26 mouse cellular contexts compared by ENCODE assay signal in the genomic region with DNA sequence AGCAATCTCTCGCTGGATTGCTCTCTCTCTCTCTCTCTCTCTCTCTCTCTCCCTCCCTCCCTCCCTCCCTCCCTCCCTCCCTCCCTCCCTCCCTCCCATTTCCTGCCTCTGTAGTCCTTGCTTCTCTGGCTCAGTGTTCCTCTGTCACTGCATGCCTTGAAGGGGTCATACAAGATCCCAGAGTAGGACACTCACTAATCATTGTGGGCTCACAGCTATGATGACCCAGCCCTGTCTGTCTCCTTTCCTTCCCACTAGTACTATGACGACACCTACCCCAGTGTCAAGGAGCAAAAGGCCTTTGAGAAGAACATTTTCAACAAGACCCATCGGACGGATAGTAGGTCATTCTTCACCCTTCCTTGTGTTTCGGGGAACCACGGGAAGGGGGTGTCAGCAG. TPM values are rescaled to one million over a fixed set of nuclear protein-coding genes. Genes with fewer than 3 reads are reported as not detected.
DNase-seq lines count a peak whose midpoint lies in the region; ATAC-seq and TF ChIP-seq lines count a peak whose summit lies in the region.
"Had no signal": no experiment of that assay in that cellular context is flagged by ENCODE, and none has a peak within 500 bp of the region (broad histone marks: within the 10 kb centered on the region; RNA-seq: fewer than 3 reads in every experiment).

No protein-coding gene starts in this region.

- H3K9me3 ChIP-seq in hindbrain, embryonic 14.5 days (ENCODE audit: control insufficient read depth, low read length), result no peaks in the 10 kb centered on the region
- no peaks in the 10 kb centered on the region for H3K9me3 ChIP-seq in hindbrain, embryonic 10.5 days
- no peaks in the 10 kb centered on the region; the same call in 1 of the 2 replicates for H3K9me3 ChIP-seq in midbrain, embryonic 10.5 days (replicated peaks)
- H3K9me3 ChIP-seq in midbrain, embryonic 14.5 days (ENCODE audit: control insufficient read depth, low read length), result no peaks in the 10 kb centered on the region
- no peaks in the 10 kb centered on the region for H3K9me3 ChIP-seq in hindbrain, postnatal 0 days (ENCODE audit: low read length)
- no peaks in the 10 kb centered on the region for H3K9me3 ChIP-seq in neural tube, embryonic 13.5 days
- no peaks in the 10 kb centered on the region for H3K9me3 ChIP-seq in forebrain, embryonic 11.5 days (ENCODE audit: control insufficient read depth, low read length)
- H3K9me3 ChIP-seq: forebrain, embryonic 13.5 days; heart, embryonic 15.5 days; liver, embryonic 12.5 days had no signal

- H3K4me1 ChIP-seq in hindbrain, embryonic 14.5 days (replicated peaks; ENCODE audit: control insufficient read depth, insufficient read depth, low read length), result peaks cover 20% of the 10 kb centered on the region
- H3K4me1 ChIP-seq in hindbrain, embryonic 10.5 days (replicated peaks), result peaks cover 18% of the 10 kb centered on the region
- H3K4me1 ChIP-seq in midbrain, embryonic 10.5 days, result peaks cover 20% of the 10 kb centered on the region
- H3K4me1 ChIP-seq in midbrain, embryonic 14.5 days (ENCODE audit: control insufficient read depth, insufficient read depth, low read length), result peaks cover 12% of the 10 kb centered on the region
- 0 out of 2 replicates have a peak, but pooled peaks cover 3% of the 10 kb centered on the region for H3K4me1 ChIP-seq in hindbrain, postnatal 0 days (ENCODE audit: insufficient read depth, low read length)
- H3K4me1 ChIP-seq in neural tube, embryonic 13.5 days (replicated peaks), result peaks cover 55% of the 10 kb centered on the region
- H3K4me1 ChIP-seq in forebrain, embryonic 11.5 days (replicated peaks; ENCODE audit: control insufficient read depth, insufficient read depth, low read length), result peaks cover 1% of the 10 kb centered on the region

- peak overlapping the region; percentile 55 for H3K27ac ChIP-seq in hindbrain, embryonic 14.5 days
- H3K27ac ChIP-seq in hindbrain, embryonic 10.5 days, result no peak overlapping the region
- 0 out of 2 replicates have a peak overlapping the region, but pooled peaks have one; percentile 1 for H3K27ac ChIP-seq in midbrain, embryonic 10.5 days (replicated peaks)
- H3K27ac ChIP-seq in midbrain, embryonic 14.5 days (replicated peaks; ENCODE audit: low read depth, low read length), result no peak overlapping the region
- H3K27ac ChIP-seq in hindbrain, postnatal 0 days, result peak overlapping the region; percentile 11; the same call in 1 of the 2 replicates
- peak overlapping the region; percentile 89 for H3K27ac ChIP-seq in neural tube, embryonic 13.5 days (replicated peaks)
- H3K27ac ChIP-seq in forebrain, embryonic 11.5 days (ENCODE audit: low read depth, low read length), result no peak overlapping the region
- H3K27ac ChIP-seq: heart, embryonic 15.5 days; liver, embryonic 12.5 days; stomach, postnatal 0 days had no signal

- peaks cover 50% of the 10 kb centered on the region for H3K36me3 ChIP-seq in hindbrain, embryonic 14.5 days (replicated peaks; ENCODE audit: control insufficient read depth, insufficient read depth)
- H3K36me3 ChIP-seq in hindbrain, embryonic 10.5 days, result peaks cover 73% of the 10 kb centered on the region
- peaks cover 84% of the 10 kb centered on the region for H3K36me3 ChIP-seq in midbrain, embryonic 10.5 days
- H3K36me3 ChIP-seq in midbrain, embryonic 14.5 days (ENCODE audit: control insufficient read depth, insufficient read depth, low read length), result peaks cover 52% of the 10 kb centered on the region
- H3K36me3 ChIP-seq in hindbrain, postnatal 0 days (ENCODE audit: insufficient read depth, low read length), result peaks cover 5% of the 10 kb centered on the region; the same call in 1 of the 2 replicates
- peaks cover 32% of the 10 kb centered on the region for H3K36me3 ChIP-seq in neural tube, embryonic 13.5 days
- H3K36me3 ChIP-seq in forebrain, embryonic 11.5 days (ENCODE audit: control insufficient read depth, insufficient read depth, low read length), result peaks cover 6% of the 10 kb centered on the region

- H3K27me3 ChIP-seq in hindbrain, embryonic 14.5 days (ENCODE audit: control insufficient read depth, insufficient read depth, low read length), result no peaks in the 10 kb centered on the region
- H3K27me3 ChIP-seq in hindbrain, embryonic 10.5 days (ENCODE audit: insufficient read depth, poor library complexity, severe bottlenecking), result no peaks in the 10 kb centered on the region
- no peaks in the 10 kb centered on the region for H3K27me3 ChIP-seq in midbrain, embryonic 10.5 days (ENCODE audit: low read depth, poor library complexity, severe bottlenecking)
- H3K27me3 ChIP-seq in midbrain, embryonic 14.5 days (ENCODE audit: control insufficient read depth, insufficient read depth, low read length), result no peaks in the 10 kb centered on the region
- no peaks in the 10 kb centered on the region for H3K27me3 ChIP-seq in hindbrain, postnatal 0 days (ENCODE audit: insufficient read depth, low read length)
- no peaks in the 10 kb centered on the region for H3K27me3 ChIP-seq in neural tube, embryonic 13.5 days
- no peaks in the 10 kb centered on the region for H3K27me3 ChIP-seq in forebrain, embryonic 11.5 days (ENCODE audit: control insufficient read depth, insufficient read depth, low read length)
- H3K27me3 ChIP-seq: CH12.LX; forebrain, embryonic 13.5 days; heart, embryonic 15.5 days; liver, embryonic 12.5 days had no signal

- no peak for TF ChIP-seq CTCF in hindbrain, postnatal 0 days (IDR thresholded peaks at IDR 0.05; ENCODE audit: low read depth)

- no peak overlapping the region for H3K4me3 ChIP-seq in hindbrain, embryonic 14.5 days (replicated peaks; ENCODE audit: low read length)
- H3K4me3 ChIP-seq in hindbrain, embryonic 10.5 days, result no peak overlapping the region
- no peak overlapping the region for H3K4me3 ChIP-seq in midbrain, embryonic 10.5 days
- H3K4me3 ChIP-seq in midbrain, embryonic 14.5 days (replicated peaks; ENCODE audit: low read depth, low read length), result no peak overlapping the region
- no peak overlapping the region for H3K4me3 ChIP-seq in hindbrain, postnatal 0 days (ENCODE audit: low read length)
- no peak overlapping the region for H3K4me3 ChIP-seq in neural tube, embryonic 13.5 days
- no peak overlapping the region for H3K4me3 ChIP-seq in forebrain, embryonic 11.5 days (ENCODE audit: low read depth, low read length)
- H3K4me3 ChIP-seq: forebrain, embryonic 13.5 days; heart, embryonic 15.5 days; liver, embryonic 12.5 days had no signal

- no peak overlapping the region for H3K9ac ChIP-seq in hindbrain, embryonic 14.5 days
- no peak overlapping the region for H3K9ac ChIP-seq in midbrain, embryonic 14.5 days (replicated peaks; ENCODE audit: low read length)
- H3K9ac ChIP-seq in hindbrain, postnatal 0 days (replicated peaks; ENCODE audit: low read length), result no peak overlapping the region
- 0 out of 2 replicates have a peak overlapping the region, but pooled peaks have one; percentile 31 for H3K9ac ChIP-seq in neural tube, embryonic 13.5 days
- no peak overlapping the region for H3K9ac ChIP-seq in forebrain, embryonic 11.5 days (ENCODE audit: low read length)
- H3K9ac ChIP-seq: forebrain, embryonic 13.5 days; heart, embryonic 15.5 days; liver, embryonic 12.5 days; lung, embryonic 14.5 days had no signal

- no peak overlapping the region for H3K4me2 ChIP-seq in hindbrain, embryonic 14.5 days (replicated peaks)
- no peak overlapping the region for H3K4me2 ChIP-seq in midbrain, embryonic 14.5 days (ENCODE audit: low read length)
- no peak overlapping the region for H3K4me2 ChIP-seq in hindbrain, postnatal 0 days (ENCODE audit: low read depth, low read length)
- no peak overlapping the region for H3K4me2 ChIP-seq in neural tube, embryonic 13.5 days
- no peak overlapping the region for H3K4me2 ChIP-seq in forebrain, embryonic 11.5 days (ENCODE audit: low read depth, low read length, severe bottlenecking)
- H3K4me2 ChIP-seq: forebrain, embryonic 13.5 days; heart, embryonic 15.5 days; liver, embryonic 12.5 days; lung, embryonic 14.5 days had no signal

- WGBS in hindbrain, embryonic 14.5 days, result 84% methylated on average over 6 of the region's 6 CpGs
- 79% methylated on average over 6 of the region's 6 CpGs for WGBS in hindbrain, embryonic 10.5 days
- WGBS in midbrain, embryonic 10.5 days, result 82% methylated on average over 6 of the region's 6 CpGs
- WGBS in midbrain, embryonic 14.5 days, result 85% methylated on average over 6 of the region's 6 CpGs
- 78% methylated on average over 6 of the region's 6 CpGs for WGBS in hindbrain, postnatal 0 days
- 56% methylated on average over 6 of the region's 6 CpGs for WGBS in neural tube, embryonic 13.5 days
- WGBS in forebrain, embryonic 11.5 days, result 88% methylated on average over 6 of the region's 6 CpGs

- ATAC-seq in hindbrain, embryonic 14.5 days (ENCODE audit: low FRiP score), result no peak
- no peak for ATAC-seq in midbrain, embryonic 14.5 days (ENCODE audit: low FRiP score, low TSS enrichment)
- ATAC-seq in hindbrain, postnatal 0 days, result no peak
- ATAC-seq in neural tube, embryonic 13.5 days (ENCODE audit: low read depth), result peak; percentile 65
- ATAC-seq in forebrain, embryonic 11.5 days (replicated peaks; ENCODE audit: low FRiP score), result no peak
- ATAC-seq: forebrain, embryonic 13.5 days; intestine, embryonic 16.5 days; liver, embryonic 12.5 days had no signal

- DNase-seq in hindbrain, embryonic 14.5 days (ENCODE audit: low spot score), result no peak
- DNase-seq in hindbrain, embryonic 10.5 days (ENCODE audit: low spot score), result no peak
- DNase-seq in midbrain, embryonic 10.5 days (ENCODE audit: low spot score), result no peak
- no peak for DNase-seq in midbrain, embryonic 14.5 days
- no peak for DNase-seq in hindbrain, postnatal 0 days (ENCODE audit: low spot score)
- DNase-seq in forebrain, embryonic 11.5 days (ENCODE audit: low spot score), result no peak
- DNase-seq in cerebellum, adult 9-10 months, result no peak
- DNase-seq: adrenal gland, postnatal 25 days; cerebellum, adult 18-20 months; cerebellum, postnatal 36 days; gastrocnemius, postnatal 10 days; heart, postnatal 4 days; lung, embryonic 14.5 days; lung, postnatal 4 days; right cerebral cortex, adult 18-20 months; thymus, postnatal 14 days had no signal

RNA-seq across cellular contexts. Expression of gene Copz1, which starts 17.9 kb away (rescaled TPM):
- polyA plus RNA-seq in hindbrain, embryonic 14.5 days (2014; fragmentation: Nextera tagmentation; extraction: Ambion mirVana), result 214 and 220 TPM in 2 replicates
- 288 and 299 TPM in 2 replicates for polyA plus RNA-seq in hindbrain, embryonic 10.5 days (2016; fragmentation: Nextera tagmentation; extraction: Ambion mirVana)
- 288 and 291 TPM in 2 replicates for polyA plus RNA-seq in midbrain, embryonic 10.5 days (2016; fragmentation: Nextera tagmentation; extraction: Ambion mirVana)
- 197 and 231 TPM in 2 replicates for polyA plus RNA-seq in midbrain, embryonic 14.5 days (2014; fragmentation: Nextera tagmentation; extraction: Ambion mirVana)
- total RNA-seq in hindbrain, postnatal 0 days (2014; rRNA removed), result 149 and 155 TPM in 2 replicates
- polyA plus RNA-seq in hindbrain, postnatal 0 days (2015; fragmentation: Nextera tagmentation; extraction: Ambion mirVana), result 181 TPM in 2 replicates
- polyA plus RNA-seq in neural tube, embryonic 13.5 days (2015; fragmentation: Nextera tagmentation; extraction: Ambion mirVana), result 214 and 224 TPM in 2 replicates
- 265 TPM in 2 replicates for polyA plus RNA-seq in forebrain, embryonic 11.5 days (2014; fragmentation: Nextera tagmentation; extraction: Ambion mirVana)

RNA-seq across cellular contexts. Expression of gene Gpr84, which starts 20.0 kb away (rescaled TPM):
- 0.12 and 0.39 TPM in 2 replicates for polyA plus RNA-seq in hindbrain, embryonic 14.5 days (2014; fragmentation: Nextera tagmentation; extraction: Ambion mirVana)
- 0.31 and 0.36 TPM in 2 replicates for polyA plus RNA-seq in hindbrain, embryonic 10.5 days (2016; fragmentation: Nextera tagmentation; extraction: Ambion mirVana)
- polyA plus RNA-seq in midbrain, embryonic 10.5 days (2016; fragmentation: Nextera tagmentation; extraction: Ambion mirVana), result 0.32 and 0.47 TPM in 2 replicates
- 0.16 and 0.26 TPM in 2 replicates for polyA plus RNA-seq in midbrain, embryonic 14.5 days (2014; fragmentation: Nextera tagmentation; extraction: Ambion mirVana)
- 0.58 and 0.86 TPM in 2 replicates for total RNA-seq in hindbrain, postnatal 0 days (2014; rRNA removed)
- polyA plus RNA-seq in hindbrain, postnatal 0 days (2015; fragmentation: Nextera tagmentation; extraction: Ambion mirVana), result 0.30 and 0.37 TPM in 2 replicates
- 0.57 and 0.62 TPM in 2 replicates for polyA plus RNA-seq in neural tube, embryonic 13.5 days (2015; fragmentation: Nextera tagmentation; extraction: Ambion mirVana)
- polyA plus RNA-seq in forebrain, embryonic 11.5 days (2014; fragmentation: Nextera tagmentation; extraction: Ambion mirVana), result not detected in 2 replicates
- total RNA-seq: adrenal gland, postnatal 25 days; heart, adult 8-10 months; heart, postnatal 4 days had no signal
- polyA plus RNA-seq: lung, embryonic 14.5 days had no signal

RNA-seq across cellular contexts. Expression of gene Nfe2, which starts 32.2 kb away (rescaled TPM):
- polyA plus RNA-seq in hindbrain, embryonic 14.5 days (2014; fragmentation: Nextera tagmentation; extraction: Ambion mirVana), result 0.90 and 1.1 TPM in 2 replicates
- 7.3 and 8.5 TPM in 2 replicates for polyA plus RNA-seq in hindbrain, embryonic 10.5 days (2016; fragmentation: Nextera tagmentation; extraction: Ambion mirVana)
- polyA plus RNA-seq in midbrain, embryonic 10.5 days (2016; fragmentation: Nextera tagmentation; extraction: Ambion mirVana), result 5.6 and 6.4 TPM in 2 replicates
- polyA plus RNA-seq in midbrain, embryonic 14.5 days (2014; fragmentation: Nextera tagmentation; extraction: Ambion mirVana), result 0.49 and 0.62 TPM in 2 replicates
- total RNA-seq in hindbrain, postnatal 0 days (2014; rRNA removed), result 0.63 TPM in 1 of 2 replicates, not detected in the other
- polyA plus RNA-seq in hindbrain, postnatal 0 days (2015; fragmentation: Nextera tagmentation; extraction: Ambion mirVana), result 0.20 and 0.33 TPM in 2 replicates
- 1.3 and 1.9 TPM in 2 replicates for polyA plus RNA-seq in neural tube, embryonic 13.5 days (2015; fragmentation: Nextera tagmentation; extraction: Ambion mirVana)
- polyA plus RNA-seq in forebrain, embryonic 11.5 days (2014; fragmentation: Nextera tagmentation; extraction: Ambion mirVana), result 6.6 and 7.6 TPM in 2 replicates
- total RNA-seq: CH12.LX; layer of hippocampus, postnatal 14 days; left cerebral cortex, postnatal 10 days had no signal

RNA-seq across cellular contexts. Expression of gene Zfp385a, which starts 49.5 kb away (rescaled TPM):
- polyA plus RNA-seq in hindbrain, embryonic 14.5 days (2014; fragmentation: Nextera tagmentation; extraction: Ambion mirVana), result 25.7 and 25.9 TPM in 2 replicates
- 24.9 and 26.3 TPM in 2 replicates for polyA plus RNA-seq in hindbrain, embryonic 10.5 days (2016; fragmentation: Nextera tagmentation; extraction: Ambion mirVana)
- 24.3 and 25.5 TPM in 2 replicates for polyA plus RNA-seq in midbrain, embryonic 10.5 days (2016; fragmentation: Nextera tagmentation; extraction: Ambion mirVana)
- polyA plus RNA-seq in midbrain, embryonic 14.5 days (2014; fragmentation: Nextera tagmentation; extraction: Ambion mirVana), result 18.3 and 20.9 TPM in 2 replicates
- total RNA-seq in hindbrain, postnatal 0 days (2014; rRNA removed), result 20.6 and 25.8 TPM in 2 replicates
- 19.8 and 23.1 TPM in 2 replicates for polyA plus RNA-seq in hindbrain, postnatal 0 days (2015; fragmentation: Nextera tagmentation; extraction: Ambion mirVana)
- polyA plus RNA-seq in neural tube, embryonic 13.5 days (2015; fragmentation: Nextera tagmentation; extraction: Ambion mirVana), result 17.1 and 18.4 TPM in 2 replicates
- polyA plus RNA-seq in forebrain, embryonic 11.5 days (2014; fragmentation: Nextera tagmentation; extraction: Ambion mirVana), result 27.4 and 27.8 TPM in 2 replicates

RNA-seq across cellular contexts. Expression of gene Hnrnpa1, which starts 50.2 kb away (rescaled TPM):
- 526 and 623 TPM in 2 replicates for polyA plus RNA-seq in hindbrain, embryonic 14.5 days (2014; fragmentation: Nextera tagmentation; extraction: Ambion mirVana)
- polyA plus RNA-seq in hindbrain, embryonic 10.5 days (2016; fragmentation: Nextera tagmentation; extraction: Ambion mirVana), result 1,344 and 1,669 TPM in 2 replicates
- 1,542 and 1,692 TPM in 2 replicates for polyA plus RNA-seq in midbrain, embryonic 10.5 days (2016; fragmentation: Nextera tagmentation; extraction: Ambion mirVana)
- polyA plus RNA-seq in midbrain, embryonic 14.5 days (2014; fragmentation: Nextera tagmentation; extraction: Ambion mirVana), result 764 and 768 TPM in 2 replicates
- total RNA-seq in hindbrain, postnatal 0 days (2014; rRNA removed), result 117 and 148 TPM in 2 replicates
- 596 and 630 TPM in 2 replicates for polyA plus RNA-seq in hindbrain, postnatal 0 days (2015; fragmentation: Nextera tagmentation; extraction: Ambion mirVana)
- polyA plus RNA-seq in neural tube, embryonic 13.5 days (2015; fragmentation: Nextera tagmentation; extraction: Ambion mirVana), result 784 and 805 TPM in 2 replicates
- polyA plus RNA-seq in forebrain, embryonic 11.5 days (2014; fragmentation: Nextera tagmentation; extraction: Ambion mirVana), result 1,395 and 1,473 TPM in 2 replicates

Comparison
In these comparisons a context has a peak if more than half of its experiments do, and no peak if none do; other contexts are left out.
1. H3K27ac ChIP-seq: peak in hindbrain, embryonic 14.5 days (single experiment), midbrain, embryonic 10.5 days (single experiment), hindbrain, postnatal 0 days (single experiment) and neural tube, embryonic 13.5 days (single experiment); none in hindbrain, embryonic 10.5 days (single experiment), midbrain, embryonic 14.5 days (single experiment) and forebrain, embryonic 11.5 days (single experiment).